Mouse (Mus musculus): Measurements from ENCODE around the gene Zzz3.
A peak's percentile ranks its signal among the peaks of the same experiment; 100 is the strongest.
"Not testable (repeated sequence)": the region's sequence is repeated elsewhere in the genome, so short reads cannot be mapped to it uniquely, and the experiment has no call there.

Gene Zzz3

DNA sequence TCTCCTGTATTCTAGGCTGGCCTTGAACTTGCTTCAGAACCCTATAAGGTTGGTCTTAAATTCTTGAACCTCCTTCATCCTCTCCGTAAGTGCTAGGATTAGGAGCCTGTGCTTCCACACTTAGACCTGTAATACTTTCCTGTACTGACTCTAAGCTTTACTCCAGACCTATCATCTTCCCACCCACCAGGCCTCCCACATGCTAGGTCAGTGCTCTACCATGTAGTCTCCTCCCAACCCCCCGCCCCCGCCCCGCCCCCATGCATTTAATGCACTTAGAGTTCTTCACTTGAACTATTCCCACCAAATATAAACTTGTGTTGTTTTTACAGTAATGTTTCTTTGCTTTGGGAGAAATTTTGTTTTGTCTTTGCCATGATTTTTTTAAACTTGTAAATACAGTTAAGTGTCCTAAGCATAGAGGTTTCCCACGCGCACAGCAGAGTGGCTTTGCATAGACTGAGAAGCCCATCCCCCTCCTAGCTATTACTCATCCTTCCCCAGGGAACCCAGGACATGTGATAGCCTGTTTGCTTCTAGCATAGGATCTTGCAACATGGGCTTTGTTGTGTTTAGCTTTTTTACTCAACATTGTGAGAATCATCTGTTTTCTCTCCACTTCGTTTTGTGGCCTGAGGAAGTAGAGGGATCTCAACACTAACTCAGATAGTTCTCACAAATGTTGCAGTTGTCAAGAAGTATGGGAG, 6.8 kb downstream of the Zzz3 start:
- peak in 1 of 2 experiments; percentile 23 for DNase-seq (ENCODE audit: low spot score in 2 of 2)

DNA sequence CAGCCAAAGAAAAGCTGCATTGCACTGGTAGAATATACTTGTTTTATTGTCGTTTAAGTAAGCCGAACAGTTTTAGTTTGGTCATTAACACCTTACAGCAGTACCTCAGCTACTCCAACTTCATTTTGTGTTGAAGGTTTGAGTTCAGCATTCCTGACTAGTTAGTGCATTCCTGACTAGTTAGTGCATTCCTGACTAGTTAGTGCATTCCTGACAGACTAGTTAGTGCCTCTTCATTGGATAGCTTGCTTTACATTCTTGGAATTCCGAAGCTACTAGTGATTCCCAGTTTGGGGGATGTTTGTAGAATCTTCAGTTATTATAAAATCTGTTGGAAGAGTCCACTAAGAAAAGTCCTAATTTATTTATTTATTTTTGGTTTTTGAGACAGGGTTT, 7.4 kb downstream of the Zzz3 start:
- no peak for DNase-seq (ENCODE audit: low spot score in 2 of 2)

DNA sequence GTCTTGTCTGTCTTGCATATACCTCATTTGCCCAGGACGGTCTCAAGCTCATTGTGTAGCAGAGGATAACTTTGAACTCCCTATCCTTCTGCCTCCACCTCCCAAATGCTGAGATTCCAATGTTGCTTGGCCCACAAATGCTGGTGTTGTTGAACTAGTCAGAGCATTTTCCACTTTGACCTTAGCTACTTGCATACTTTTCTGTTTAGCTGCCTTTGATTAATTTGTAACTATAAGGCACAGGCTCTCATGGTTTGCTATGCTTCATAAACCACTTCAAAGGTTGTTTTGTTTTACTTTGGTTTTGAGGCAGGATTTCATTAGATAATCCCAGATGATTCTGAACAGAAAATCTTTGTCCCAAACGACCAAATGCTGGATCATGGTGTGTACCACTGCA, 8.6 kb downstream of the Zzz3 start:
- DNase-seq (ENCODE audit: low spot score in 2 of 2), result peak in 1 of 2 experiments; percentile 8

DNA sequence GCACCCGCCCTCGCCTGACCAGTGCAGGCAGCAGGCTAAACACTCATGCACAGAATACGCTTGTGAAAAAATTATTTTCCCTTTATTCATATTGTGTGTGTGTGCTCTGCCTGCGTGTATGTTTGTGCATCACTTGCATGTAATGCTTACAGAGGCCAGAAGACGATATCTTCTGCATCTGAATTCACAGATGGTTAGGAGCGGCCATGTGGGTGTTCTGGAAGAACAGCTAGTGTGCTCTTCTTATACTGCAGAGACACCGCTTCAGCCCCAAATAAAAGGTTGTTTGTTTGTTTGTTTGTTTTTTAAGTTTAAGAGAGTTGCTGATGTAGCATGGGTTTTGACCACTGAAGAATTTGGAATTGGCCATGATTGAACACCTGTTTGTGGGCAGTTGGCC, 10.1 kb downstream of the Zzz3 start:
- DNase-seq (ENCODE audit: low spot score in 2 of 2), result no peak

DNA sequence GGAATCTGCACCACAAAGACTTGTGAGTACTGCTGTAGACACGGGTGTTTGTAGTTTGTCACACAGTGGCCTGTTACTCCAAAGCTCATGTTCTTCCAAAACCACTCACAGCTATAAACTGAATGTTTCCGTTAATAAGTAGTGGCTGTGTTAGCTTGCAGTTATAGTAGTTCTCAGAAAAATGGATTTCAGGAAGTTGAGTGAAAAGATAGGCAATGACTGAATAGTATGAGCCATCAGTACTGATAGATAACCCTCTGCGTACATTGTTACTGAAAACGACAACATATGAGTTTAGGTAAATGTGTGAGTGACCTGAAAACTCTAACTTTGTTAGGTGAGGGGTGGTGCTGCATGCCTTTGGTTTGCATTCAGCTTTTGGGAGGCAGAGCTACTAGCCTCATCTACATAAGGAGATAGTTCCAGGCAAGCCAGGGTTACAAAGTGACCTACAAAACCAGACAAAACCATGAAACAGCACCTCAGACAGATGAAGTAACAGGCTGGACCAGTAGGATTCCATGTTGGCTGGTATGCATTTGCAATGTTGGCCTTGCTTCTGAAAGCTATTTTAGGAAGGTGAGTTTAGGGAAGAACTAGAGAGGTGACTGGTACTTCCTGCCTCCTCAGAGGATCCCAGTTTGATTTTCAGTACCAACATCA, 10.8 kb downstream of the Zzz3 start:
- DNase-seq (ENCODE audit: low spot score in 2 of 2), result no peak

DNA sequence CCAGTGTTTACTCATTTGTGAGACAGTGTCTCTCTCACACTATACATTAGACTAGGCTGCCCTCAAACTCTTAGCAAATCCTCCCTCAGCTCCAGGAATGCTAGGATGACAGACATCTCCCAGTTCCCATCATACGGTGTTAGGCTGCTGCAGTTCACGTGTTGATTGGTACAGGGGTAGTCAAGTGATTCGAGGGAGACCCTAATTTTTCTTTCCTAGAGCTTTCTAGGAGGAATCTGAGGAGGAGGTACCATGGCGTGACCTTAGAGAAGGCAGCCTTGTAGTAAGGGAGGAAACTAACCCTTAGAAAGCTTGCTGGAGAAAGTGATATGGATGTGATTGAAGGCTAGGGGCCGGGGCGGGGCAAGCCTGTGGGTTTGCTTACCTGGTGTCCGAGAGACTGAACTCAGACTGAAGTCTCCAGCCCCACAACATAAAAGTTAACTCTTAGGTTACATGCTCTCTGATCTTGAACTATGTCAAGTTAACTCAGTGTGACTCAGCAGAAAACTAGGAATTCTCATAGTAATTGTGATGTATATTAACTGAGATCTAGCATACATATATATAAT, 15.8 kb downstream of the Zzz3 start:
- no peak for DNase-seq (ENCODE audit: low spot score in 2 of 2)

DNA sequence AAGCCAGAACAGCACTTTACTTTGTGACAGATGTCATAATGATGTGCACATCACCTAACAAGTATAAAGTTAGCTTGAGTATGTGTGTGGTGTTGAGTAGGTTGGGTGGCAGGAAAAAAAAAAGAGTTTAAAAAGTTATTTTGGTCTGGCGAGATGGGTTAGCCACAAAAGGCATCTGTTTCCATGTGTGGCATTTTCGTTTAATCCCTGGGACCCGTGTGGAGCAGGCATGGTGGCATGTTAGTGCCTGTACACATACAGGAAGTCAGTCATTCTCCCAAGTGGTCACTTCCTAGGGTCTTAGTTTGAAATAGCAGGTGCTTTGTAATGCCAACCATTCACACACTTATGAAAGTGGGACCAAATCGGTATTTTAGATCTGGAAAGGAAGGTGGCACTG, 17.1 kb downstream of the Zzz3 start:
- no peak for DNase-seq (ENCODE audit: low spot score in 2 of 2)

DNA sequence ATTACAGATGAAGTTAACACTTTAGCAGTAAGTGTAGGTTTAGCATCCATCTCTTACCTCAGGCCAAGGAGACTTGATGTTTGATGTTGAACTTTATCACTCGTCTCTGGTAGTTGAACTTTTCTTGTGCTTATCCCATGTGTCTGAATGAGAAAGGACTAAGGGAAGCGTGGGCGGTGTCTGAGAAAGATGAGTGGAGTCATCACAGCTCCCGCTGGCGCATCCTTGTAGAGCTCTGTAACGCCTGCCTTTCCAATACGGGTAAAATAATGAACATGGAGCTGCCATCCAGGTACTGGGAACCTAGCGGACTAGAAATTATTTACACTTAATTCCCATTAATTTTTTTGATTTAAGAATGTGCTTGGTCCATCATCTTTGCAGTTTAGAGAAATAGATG, 33.7 kb downstream of the Zzz3 start:
- no peak for DNase-seq (ENCODE audit: low spot score in 2 of 2)

DNA sequence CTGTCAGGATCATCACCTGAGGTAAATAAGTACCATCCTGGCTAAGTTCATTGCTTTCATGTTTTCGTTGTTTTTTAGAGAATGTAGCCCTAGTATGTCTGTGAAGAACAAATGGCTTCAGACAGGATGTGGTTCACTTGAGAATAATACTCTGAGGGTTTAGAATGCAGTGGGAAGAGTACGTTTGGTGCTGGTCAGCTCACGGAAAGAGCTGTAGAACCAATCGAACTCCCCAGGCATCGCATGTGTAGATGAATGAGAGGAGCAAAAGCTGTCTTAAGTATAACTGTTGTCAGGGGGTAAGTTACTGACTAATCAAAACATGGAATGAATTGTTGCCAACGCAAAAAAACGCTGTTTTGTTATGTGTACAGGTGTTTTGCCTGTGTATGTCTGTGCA, 37.4 kb downstream of the Zzz3 start:
- no peak for DNase-seq (ENCODE audit: low spot score in 2 of 2)

DNA sequence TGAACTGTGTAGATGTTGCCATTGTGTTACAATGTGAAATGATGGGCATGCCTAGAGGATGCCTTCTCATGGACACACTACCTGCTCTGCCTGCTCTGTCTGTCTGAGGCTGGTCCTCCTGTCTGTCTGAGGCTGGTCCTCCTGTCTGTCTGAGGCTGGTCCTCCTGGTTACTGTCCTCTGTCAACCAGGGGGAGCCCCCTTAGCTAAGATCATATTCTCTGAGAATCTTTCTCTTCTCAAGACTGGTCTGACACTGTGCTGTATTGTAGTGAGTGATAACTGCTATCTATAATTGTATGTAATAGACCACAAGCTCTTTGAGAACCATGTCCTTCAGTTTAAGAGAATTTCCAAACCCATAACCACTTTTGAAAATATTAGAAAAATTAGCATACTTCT, 40.3 kb downstream of the Zzz3 start:
- DNase-seq (ENCODE audit: low spot score in 2 of 2), result peak in 1 of 2 experiments; percentile 3

DNA sequence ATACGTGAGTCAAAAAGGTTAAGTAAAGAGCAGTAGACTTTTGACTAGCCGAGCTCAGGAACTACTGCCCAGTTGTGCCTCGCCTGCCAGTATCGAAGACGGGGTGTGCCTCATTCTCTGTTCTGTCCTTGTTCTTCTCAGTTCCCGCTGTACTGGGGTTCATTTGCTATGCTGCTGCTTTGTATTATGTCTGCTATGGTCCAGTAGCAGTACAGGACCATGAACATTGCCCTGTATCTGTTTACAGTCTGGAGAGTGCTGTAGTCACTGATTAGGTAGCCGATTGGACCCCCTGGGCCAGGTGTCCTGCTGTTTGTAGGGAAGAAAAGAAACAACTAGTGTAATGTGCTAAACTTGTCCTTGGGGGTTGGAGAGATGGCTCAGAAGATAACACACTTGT, 42.8 kb downstream of the Zzz3 start:
- DNase-seq (ENCODE audit: low spot score in 2 of 2), result no peak

DNA sequence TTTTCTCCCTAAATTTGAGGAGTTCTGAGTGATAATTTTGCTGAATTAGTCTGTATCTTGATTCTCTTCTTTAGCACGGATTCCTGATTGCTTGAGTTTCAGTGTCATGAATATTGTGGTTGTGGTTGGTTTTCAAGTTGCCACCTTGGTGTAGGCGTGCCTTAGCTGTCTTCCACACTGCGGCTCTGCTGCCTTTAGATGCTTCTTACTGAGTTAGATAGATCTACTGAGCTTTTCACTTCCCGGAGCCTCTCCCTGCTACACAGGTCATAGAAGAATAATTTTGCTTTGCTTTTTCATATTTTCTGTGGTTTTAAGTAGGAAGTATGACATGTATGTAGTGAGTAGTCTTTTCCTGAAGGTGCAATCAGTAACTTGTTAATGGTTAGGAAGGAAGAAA, 47.5 kb downstream of the Zzz3 start:
- DNase-seq (ENCODE audit: low spot score in 2 of 2), result peak in 1 of 2 experiments; percentile 6

DNA sequence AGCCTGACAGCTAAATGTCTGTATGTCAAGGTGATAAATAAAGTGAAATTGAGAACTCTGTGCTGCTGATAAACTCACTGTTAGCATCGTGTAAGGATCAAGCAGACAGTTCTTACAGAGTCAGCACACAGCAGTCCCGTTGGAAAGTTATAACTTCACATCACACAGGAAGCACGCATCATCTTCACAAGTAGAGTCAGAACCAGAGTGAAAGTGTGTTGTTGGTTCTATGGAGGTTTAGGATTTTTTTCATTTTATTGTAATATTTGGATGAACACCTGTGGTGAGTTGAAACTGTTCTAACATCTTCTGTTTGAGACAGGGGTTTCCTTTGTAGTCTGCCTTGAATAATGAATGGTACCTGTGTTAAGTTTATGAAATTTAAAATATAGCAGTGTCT, 48.8 kb downstream of the Zzz3 start:
- DNase-seq (ENCODE audit: low spot score in 2 of 2), result peak in 1 of 2 experiments; percentile 3

DNA sequence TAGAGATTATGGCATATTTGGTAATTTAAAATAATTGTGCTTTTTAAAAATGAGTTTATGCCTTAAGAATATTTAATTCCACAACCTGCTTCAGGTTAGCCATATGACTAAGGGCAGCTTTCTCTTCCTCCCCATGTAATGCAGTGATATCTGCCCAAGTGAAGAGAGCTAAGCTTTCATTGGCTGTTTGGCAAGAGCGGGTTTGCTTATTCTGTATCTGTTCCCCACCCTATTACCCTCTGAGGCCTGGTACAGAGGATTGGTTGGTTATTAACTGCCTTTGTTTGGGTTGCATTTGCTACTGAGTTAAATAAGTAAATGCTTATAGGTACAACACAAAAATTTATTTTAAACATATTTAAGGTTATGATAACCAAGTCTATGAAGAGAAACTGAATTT, 51.7 kb downstream of the Zzz3 start:
- DNase-seq (ENCODE audit: low spot score in 2 of 2), result no peak

DNA sequence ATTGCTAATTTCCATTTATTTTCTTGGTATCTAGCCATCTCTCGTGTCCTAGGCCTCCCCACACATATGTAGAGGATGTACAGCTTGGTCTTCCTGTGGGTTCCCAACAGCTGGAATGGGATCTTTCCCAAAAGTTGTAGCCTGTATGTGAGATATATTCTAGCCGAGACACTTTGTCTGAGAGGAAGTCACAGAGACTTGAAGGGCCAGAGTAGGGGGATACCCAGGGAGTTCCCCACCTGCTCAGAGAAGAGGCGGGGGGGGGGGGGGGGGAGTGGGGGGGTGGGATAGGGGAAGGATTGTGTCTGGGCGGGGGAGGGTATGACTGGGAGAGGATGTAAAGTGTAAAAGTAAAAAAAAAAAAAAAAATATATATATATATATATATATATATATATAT, 57.9 kb downstream of the Zzz3 start:
- no peak for DNase-seq (ENCODE audit: low spot score in 2 of 2)

DNA sequence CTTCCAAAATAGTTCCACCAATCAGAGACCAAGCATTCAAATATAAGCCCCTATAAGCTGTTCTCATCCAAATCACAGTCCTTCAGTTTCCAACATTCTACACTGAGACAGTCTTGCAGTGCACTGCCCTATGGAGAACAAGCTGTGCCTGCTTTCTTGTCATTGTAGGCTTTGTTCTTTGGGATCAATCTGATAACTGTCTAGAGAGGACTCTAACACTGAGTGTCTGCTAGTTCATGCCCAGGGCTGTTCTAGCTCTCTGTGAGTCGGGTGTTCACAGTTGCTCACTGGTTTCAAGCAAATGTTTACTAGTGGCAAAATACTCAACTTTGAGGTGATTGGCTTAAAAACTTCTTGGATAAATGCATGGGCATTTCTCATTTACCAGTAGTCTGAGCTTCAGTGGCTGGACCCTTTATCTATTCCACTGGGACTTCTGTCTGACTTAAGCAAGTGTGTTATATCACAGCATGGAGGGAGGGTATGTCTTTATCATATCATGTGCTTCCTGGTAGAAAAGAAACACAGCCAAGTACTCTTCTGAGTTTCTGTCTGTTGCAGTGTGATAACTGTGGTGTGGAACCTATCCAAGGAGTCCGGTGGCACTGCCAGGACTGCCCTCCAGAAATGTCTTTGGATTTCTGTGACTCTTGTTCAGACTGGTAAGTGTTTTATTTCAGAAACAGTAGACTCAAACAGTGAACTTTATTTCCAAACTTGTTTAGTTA, 62.2 kb downstream of the Zzz3 start:
- DNase-seq (ENCODE audit: low spot score in 2 of 2), result no peak

DNA sequence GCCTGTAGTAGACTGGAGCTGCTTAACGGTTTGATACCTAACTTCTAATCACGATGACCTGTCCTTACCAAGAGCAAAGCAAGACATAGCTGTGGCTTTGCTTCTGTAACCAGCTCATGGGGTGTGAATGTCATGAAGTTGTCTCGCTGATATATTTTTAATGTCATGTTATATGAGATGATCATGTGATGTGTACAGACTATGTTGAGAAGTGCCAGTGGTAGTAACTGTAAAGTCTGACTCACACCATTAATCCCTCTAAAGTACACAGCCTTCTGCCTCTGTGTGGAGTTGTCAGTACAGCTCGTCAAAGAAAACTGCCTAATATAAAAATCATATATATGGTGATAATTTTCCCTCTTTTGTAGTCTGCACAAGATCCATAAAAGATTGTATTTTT, 63.6 kb downstream of the Zzz3 start:
- DNase-seq (ENCODE audit: low spot score in 2 of 2), result not testable (repeated sequence)

DNA sequence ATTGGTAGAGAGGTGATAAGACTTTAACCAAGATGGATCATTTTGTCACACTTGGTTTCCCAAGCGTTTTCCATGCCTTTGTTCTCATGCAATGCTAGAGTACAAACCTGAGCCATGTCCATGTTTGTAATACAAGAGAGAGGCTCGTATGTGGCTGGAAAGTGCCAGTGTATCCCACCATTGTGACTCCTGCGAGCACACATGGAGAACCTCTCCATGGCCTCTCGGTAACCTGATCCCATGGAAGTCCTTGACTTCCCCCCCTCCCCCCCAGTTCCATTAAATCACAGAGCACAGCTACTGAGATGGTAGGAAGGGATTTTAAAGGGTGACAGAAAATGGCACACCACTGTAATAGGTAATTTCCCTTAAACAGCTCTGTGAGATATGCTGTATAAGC, 65.5 kb downstream of the Zzz3 start:
- no peak for DNase-seq (ENCODE audit: low spot score in 2 of 2)

DNA sequence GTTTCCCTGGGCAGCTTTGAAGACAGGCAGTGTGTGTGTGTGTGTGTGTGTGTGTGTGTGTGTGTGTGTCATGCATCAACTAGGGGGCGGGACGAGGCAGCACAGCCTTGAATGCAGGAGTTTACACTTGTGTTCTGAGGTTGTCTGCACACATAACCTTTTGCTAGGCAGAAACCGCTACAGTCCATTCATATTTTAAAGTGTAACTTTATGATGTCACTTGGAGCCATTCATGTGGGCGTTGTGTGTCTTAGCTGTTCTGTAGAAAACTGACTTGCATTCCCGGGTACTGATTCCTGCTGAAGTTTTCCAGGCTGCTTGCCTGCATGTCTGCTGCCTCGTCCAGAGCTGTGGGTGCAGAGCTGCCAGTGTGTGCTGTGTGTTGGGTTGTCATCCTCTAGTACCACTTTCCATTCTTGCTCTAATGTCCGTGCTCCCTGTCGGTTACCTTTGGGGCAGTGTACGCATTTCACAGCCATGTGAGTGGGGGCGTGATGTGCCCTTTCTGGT, 66.8 kb downstream of the Zzz3 start:
- no peak for DNase-seq (ENCODE audit: low spot score in 2 of 2)

DNA sequence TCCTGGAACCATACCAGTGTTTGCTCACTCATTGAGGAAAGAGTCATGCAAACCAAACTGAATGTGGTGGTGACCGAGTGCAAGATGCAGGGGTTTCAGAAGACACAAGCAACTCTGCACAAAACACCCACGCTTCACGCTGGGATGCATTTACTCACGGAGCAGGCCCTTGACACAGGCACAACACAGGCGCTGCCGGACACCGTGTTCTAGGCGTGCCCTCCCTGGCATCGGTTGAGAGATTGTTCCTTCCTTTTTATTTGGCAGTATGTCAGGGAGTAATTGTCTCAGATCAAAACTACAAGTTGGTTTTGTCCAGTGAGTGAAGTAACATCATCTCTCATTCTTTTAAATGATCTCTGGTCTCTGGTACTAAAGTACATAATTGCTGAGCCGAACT, 67.6 kb downstream of the Zzz3 start:
- no peak for DNase-seq (ENCODE audit: low spot score in 2 of 2)

DNA sequence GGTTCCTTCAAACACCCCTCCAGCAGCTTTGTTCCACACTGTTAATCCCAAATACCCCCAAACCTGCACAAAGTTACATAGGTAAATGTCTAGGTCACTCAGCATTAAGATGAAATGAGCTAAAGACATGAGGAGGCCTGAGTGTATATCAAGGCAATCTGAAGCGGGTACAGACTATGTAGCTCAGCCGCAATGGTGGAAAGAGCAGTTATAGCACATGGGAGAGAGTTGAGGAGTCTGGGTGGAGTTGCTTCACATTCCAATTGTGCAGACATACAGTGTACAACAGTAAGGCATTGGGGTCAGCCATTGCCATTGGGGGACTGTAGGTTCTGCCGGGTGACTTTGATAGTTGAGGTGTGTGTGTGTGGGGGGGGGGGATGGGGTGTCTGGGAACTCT, 69.2 kb downstream of the Zzz3 start:
- no peak for DNase-seq (ENCODE audit: low spot score in 2 of 2)

DNA sequence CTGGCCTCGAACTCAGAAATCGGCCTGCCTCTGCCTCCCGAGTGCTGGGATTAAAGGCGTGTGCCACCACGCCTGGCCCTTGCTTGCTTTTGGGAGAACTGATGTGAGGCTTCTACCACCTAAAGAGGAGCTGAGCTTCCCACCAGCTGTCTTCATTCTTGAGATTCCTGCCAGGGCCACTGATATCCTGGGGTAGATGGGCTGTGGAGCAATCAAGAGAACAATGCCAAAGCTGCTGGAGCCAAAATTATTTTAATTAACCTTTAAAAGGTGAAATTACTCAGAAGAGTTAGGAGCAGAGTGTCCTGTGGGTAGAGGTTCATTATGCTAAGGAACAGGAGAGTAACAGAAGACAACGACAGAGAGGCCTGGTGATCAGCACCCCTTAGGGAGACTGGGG, 70.1 kb downstream of the Zzz3 start:
- no peak for DNase-seq (ENCODE audit: low spot score in 2 of 2)

DNA sequence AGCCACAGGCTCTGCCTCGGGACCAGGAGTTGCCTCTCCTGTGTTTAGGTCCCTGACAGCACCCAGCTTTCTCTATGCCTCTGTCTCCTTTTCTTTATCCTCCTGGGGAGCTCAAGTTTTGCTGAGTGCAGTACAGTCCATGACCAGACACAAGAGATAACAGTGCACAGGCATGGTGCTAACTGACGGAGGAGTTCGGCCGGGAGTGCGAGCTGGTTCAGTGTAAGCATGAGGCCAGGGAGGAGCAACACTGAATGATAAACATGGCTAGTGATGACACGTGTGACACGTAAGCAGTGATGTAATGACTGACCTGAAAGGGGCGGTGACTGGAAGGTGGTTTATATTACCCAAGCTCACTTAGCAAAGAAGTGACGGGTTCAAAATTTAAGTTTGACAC, 71.6 kb downstream of the Zzz3 start:
- peak in 1 of 2 experiments; percentile 10 for DNase-seq (ENCODE audit: low spot score in 2 of 2)
